Mouse (Mus musculus) heart, postnatal 0 days (tissue): Measurements from ENCODE around the gene Usp44.

Experiments
- CTCF ChIP-seq: IDR thresholded peaks from 2 replicates; pipeline ENCODE4 v1.5.1; 2016; ENCODE audit warnings: antibody characterized with exemption, control low read depth, low read depth
- EP300 ChIP-seq: IDR thresholded peaks from 2 replicates; pipeline ENCODE4 v1.6.1; 2016; ENCODE audit warnings: antibody characterized with exemption, low read depth

- TF ChIP-seq EP300, result no peak
- TF ChIP-seq CTCF, result no peak
These were observed 57.7 kb downstream of the Usp44 start for GRCm38 (mm10) chr10:93888935-93889578.
